Mouse (Mus musculus): ENCODE results near the gene Selenbp1. TPM values are rescaled to one million over a fixed set of nuclear protein-coding genes. Genes with fewer than 3 reads are reported as not detected.

Gene Selenbp1
- total RNA-seq, 4 experiments from 2014 or later, result 10.2 to 12.8 (median 11.4) TPM

DNA sequence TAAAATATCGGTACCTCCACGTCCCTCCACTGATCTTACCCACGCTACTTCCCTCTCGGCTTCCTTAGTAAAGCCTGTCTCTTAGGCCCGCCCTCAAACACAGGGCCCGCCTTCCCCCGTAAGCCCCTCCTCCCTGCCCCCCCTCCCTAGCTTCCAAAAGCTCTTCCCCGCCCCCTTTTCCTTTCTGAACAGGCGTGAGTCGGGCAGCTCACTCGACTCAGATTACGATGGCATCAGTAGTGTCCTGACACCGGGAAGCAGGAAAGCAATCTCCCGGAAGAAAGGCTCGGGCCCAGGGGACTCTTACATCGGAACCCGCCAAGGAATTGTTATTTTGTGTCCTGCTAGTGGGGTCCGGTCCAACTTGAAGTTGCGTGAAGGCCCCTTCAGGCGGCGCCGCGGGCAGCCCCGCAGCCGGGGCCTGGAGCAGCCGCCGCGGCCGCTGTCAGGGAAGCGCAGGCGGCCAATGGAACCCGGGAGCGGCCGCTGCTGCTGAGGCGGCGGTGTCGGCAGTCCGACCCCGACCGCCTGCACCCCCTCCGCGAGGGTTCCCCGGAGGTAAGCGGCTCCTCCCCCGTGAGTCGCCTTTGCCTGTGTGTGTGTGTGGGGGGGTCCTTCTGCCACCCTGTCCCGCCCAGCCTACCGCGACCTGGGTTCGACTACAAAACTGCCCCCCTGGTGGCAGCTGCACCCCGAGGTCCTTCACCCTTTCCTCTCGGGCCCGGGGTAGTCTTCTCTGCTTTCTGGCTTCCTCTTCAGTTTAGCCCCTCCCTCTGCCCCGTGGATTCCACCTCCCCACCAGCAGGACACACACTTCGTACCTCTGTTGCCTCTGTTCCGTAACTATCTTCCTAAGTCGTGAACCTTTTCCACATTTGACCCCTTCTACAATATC is 41.9 kb downstream of the Selenbp1 start, which contains the start of gene Pi4kb:
Pi4kb (plus strand) TSS at position 204 of the 895 bp plus-strand sequence.
- peak; percentile 70 to 81 for DNase-seq (ENCODE audit: low spot score in 2 of 2)

DNA sequence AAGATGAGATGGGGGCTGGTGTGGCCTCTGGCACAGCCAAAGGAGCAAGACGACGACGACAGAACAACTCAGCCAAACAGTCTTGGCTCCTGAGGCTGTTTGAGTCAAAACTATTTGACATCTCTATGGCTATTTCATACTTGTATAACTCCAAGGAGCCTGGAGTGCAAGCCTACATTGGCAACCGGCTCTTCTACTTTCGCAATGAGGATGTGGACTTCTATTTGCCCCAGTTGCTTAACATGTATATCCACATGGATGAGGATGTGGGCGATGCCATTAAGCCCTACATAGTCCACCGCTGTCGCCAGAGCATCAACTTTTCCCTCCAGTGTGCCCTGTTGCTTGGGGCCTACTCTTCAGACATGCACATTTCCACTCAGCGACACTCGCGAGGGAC is 51.5 kb downstream of the Selenbp1 start:
- DNase-seq (ENCODE audit: low spot score in 2 of 2), result no peak

DNA sequence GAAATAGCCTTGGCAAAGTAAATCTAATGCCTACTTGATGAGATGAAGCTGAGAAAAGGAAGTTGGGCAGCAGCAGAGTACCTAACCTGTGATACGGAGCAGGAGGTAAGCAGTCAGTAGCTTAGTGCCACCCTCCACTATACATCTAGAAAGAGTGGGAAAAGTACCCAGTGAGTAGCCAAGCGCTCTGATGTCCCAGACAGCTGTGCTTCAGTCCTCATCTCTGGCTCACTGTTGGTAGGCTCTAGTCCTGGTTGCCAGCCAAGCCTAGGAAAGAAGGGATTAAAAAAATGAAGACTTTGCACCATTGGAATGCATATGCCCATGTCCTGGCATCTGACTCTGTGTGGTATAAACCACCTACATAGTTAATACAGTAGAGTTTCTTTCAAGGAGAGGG is 52.7 kb downstream of the Selenbp1 start:
- no peak for DNase-seq (ENCODE audit: low spot score in 2 of 2)

DNA sequence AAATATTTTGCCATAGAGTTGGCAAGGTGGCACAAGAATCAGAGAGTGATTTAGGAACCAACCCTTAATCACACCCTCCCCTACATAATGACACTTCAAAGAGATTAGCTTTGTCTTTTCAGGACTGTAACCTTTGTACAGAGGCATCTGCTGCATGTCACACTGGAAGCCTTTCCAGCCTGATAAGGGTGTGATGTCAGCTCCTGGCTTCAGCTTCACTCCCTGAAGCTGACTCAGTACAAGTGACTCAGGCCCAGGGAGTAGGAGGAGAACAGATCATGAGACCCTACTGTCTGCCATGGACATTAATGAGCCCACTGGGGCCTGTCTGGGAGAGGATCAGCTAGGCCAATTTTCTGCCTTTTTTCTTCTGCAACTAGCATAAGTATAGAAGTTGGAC is 54.7 kb downstream of the Selenbp1 start:
- DNase-seq (ENCODE audit: low spot score in 2 of 2), result no peak

DNA sequence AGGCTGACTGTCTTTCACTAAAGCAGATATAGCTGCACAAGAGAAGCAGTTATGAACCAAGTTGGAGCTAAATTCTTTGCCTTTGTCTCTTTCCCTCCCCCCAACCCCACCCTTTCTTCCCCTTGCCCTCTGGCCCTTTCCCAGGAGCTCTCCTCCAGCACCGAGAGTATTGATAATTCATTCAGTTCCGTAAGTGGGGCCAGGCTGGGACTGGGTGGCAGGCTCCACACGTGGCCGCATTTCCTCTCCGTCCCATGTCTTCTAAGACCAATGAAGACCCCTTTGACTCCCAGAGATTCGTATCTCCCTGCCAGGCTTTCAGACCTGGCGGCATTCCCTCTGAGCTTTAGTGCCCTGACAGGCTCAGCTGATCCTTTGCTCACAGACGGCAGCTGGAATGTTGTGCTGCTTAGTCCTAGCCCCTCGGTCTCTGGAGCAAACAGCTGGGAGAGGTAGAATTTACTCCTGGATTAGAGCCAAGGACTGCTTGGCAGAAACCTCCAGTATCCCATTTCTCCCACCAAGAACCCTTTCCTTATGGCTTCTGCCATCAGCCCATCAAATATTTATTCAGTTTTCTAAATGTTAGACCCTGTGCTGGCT is 56.4 kb downstream of the Selenbp1 start:
- no peak for DNase-seq (ENCODE audit: low spot score in 2 of 2)

Other genes with a start within 250 kb of the Selenbp1 start
- 1 to 10 TPM in 3 of 4 experiments, under 1 TPM in 1; 0.93 to 2.0 (median 1.4) TPM for gene Selenbp2, start 239.5 kb upstream of the Selenbp1 start, total RNA-seq (2022)
- gene Cgn, start 146.6 kb upstream of the Selenbp1 start, total RNA-seq (2022), result 1 to 10 TPM; 3.5 to 5.2 (median 4.3) TPM
- 10 to 100 TPM; 52.5 to 66.4 (median 60.5) TPM for gene Pogz, start 95.5 kb upstream of the Selenbp1 start, total RNA-seq (2022)
- gene Psmb4, start 46.1 kb upstream of the Selenbp1 start, total RNA-seq (2022), result 100 to 1,000 TPM; 239 to 284 (median 263) TPM
- 10 to 100 TPM; 25.3 to 30.5 (median 27.1) TPM for gene Rfx5, start 21.0 kb downstream of the Selenbp1 start, total RNA-seq (2022)
- gene Pi4kb, start 41.7 kb downstream of the Selenbp1 start, total RNA-seq (2022), result 10 to 100 TPM; 54.8 to 65.9 (median 59.6) TPM
- 10 to 100 TPM; 33.2 to 36.0 (median 35.2) TPM for gene Zfp687, start 82.4 kb downstream of the Selenbp1 start, total RNA-seq (2022)
- gene Psmd4, start 109.6 kb downstream of the Selenbp1 start, total RNA-seq (2022), result 100 to 1,000 TPM; 153 to 167 (median 156) TPM
- 10 to 100 TPM; 49.9 to 53.7 (median 51.0) TPM for gene Pip5k1a, start 173.9 kb downstream of the Selenbp1 start, total RNA-seq (2022)
- gene Vps72, start 178.0 kb downstream of the Selenbp1 start, total RNA-seq (2022), result 10 to 100 TPM; 42.8 to 48.3 (median 43.1) TPM
- under 1 TPM in 2 of 4 experiments, not detected in 2; 0.51 to 0.62 TPM for gene Tmod4, start 191.4 kb downstream of the Selenbp1 start, total RNA-seq (2022)
- gene Scnm1, start 201.0 kb downstream of the Selenbp1 start, total RNA-seq (2022), result 10 to 100 TPM; 49.3 to 55.8 (median 50.5) TPM
- gene Lysmd1, start 201.0 kb downstream of the Selenbp1 start, total RNA-seq (2022), result 10 to 100 TPM; 12.8 to 17.7 (median 15.5) TPM
- 1 to 10 TPM; 2.3 to 6.7 (median 4.3) TPM for gene Tnfaip8l2, start 209.3 kb downstream of the Selenbp1 start, total RNA-seq (2022)
- gene Sema6c, start 227.4 kb downstream of the Selenbp1 start, total RNA-seq (2022), result 10 to 100 TPM; 22.8 to 27.3 (median 24.9) TPM

Data from left cerebral cortex, adult 8-10 months (tissue).